Mouse (Mus musculus) layer of hippocampus, adult 2 months (tissue): ENCODE data around the gene Nckap5. TPM values are rescaled to one million over a fixed set of nuclear protein-coding genes. Genes with fewer than 3 reads are reported as not detected.
"Not testable (repeated sequence)": the region's sequence is repeated elsewhere in the genome, so short reads cannot be mapped to it uniquely, and the experiment has no call there.

Experiments
- DNase-seq, 2 experiments: peaks; one replicate each; pipeline ENCODE4 v3.0.0; 2022; ENCODE audit warnings: low spot score in 2 of 2
- H3K27ac ChIP-seq: fragments of 200-600 bp; 2 replicates; pipeline ENCODE4 v1.8.1; 2022
- H3K4me3 ChIP-seq: fragments of 200-600 bp; 2 replicates; pipeline ENCODE4 v1.8.1; 2022; ENCODE audit warnings: mild to moderate bottlenecking
- CTCF ChIP-seq: fragments of 200-600 bp; conservative IDR thresholded peaks from 2 replicates; pipeline ENCODE4 v1.8.1; 2022; ENCODE audit warnings: antibody characterized with exemption, mild to moderate bottlenecking, moderate library complexity
- total RNA-seq, 2 experiments: library from RNA; stranded (reverse); gene quantifications; 2 replicates each; pipeline ENCODE4 v1.2.3; 2021

Gene Nckap5
- total RNA-seq, 2 experiments from 2014 or later, result 10.5 to 11.8 TPM

GRCm38 (mm10) chr1:126051491-126051890, 779.1 kb downstream of the Nckap5 start:
- TF ChIP-seq CTCF, result no peak
- DNase-seq, result no peak
- no peak overlapping the region for H3K27ac ChIP-seq
- no peak overlapping the region for H3K4me3 ChIP-seq

GRCm38 (mm10) chr1:126042886-126043285, 787.7 kb downstream of the Nckap5 start:
- Histone ChIP-seq H3K4me3 (no peak overlapping the region), H3K27ac (no peak overlapping the region)
- TF ChIP-seq CTCF, result no peak
- DNase-seq, result no peak

- no peak for DNase-seq
- no peak for TF ChIP-seq CTCF
- Histone ChIP-seq H3K4me3 (no peak overlapping the region), H3K27ac (no peak overlapping the region)
Measured at GRCm38 (mm10) chr1:126027536-126027935, 803.1 kb downstream of the Nckap5 start.

GRCm38 (mm10) chr1:126024518-126024917, 806.1 kb downstream of the Nckap5 start:
- DNase-seq, result peak in 1 of 2 experiments; percentile 69

GRCm38 (mm10) chr1:126022959-126023358, 807.6 kb downstream of the Nckap5 start:
- no peak for DNase-seq
- Histone ChIP-seq H3K27ac (no peak overlapping the region), H3K4me3 (no peak overlapping the region)
- TF ChIP-seq CTCF, result no peak

More at GRCm38 (mm10) chr1:126024518-126024917, 806.1 kb downstream of the Nckap5 start:
- H3K4me3 ChIP-seq, result no peak overlapping the region
- peak overlapping the region; percentile 78 for H3K27ac ChIP-seq
- no peak for TF ChIP-seq CTCF

- not testable (repeated sequence) for H3K4me3 ChIP-seq, H3K27ac ChIP-seq, DNase-seq
Measured at GRCm38 (mm10) chr1:126018654-126019053, 811.9 kb downstream of the Nckap5 start.

- no peak for TF ChIP-seq CTCF
- no peak for DNase-seq
- Histone ChIP-seq H3K27ac (no peak overlapping the region), H3K4me3 (no peak overlapping the region)
Measured at GRCm38 (mm10) chr1:126011661-126012091, 818.9 kb downstream of the Nckap5 start.

- H3K27ac ChIP-seq, result no peak overlapping the region
- DNase-seq, result no peak
- H3K4me3 ChIP-seq, result no peak overlapping the region
- no peak for TF ChIP-seq CTCF
Measured at GRCm38 (mm10) chr1:126007571-126007970, 823.0 kb downstream of the Nckap5 start.

GRCm38 (mm10) chr1:126005672-126006071, 824.9 kb downstream of the Nckap5 start:
- no peak for DNase-seq
- no peak overlapping the region for H3K4me3 ChIP-seq
- no peak overlapping the region for H3K27ac ChIP-seq
- TF ChIP-seq CTCF, result no peak

GRCm38 (mm10) chr1:125996540-125996939, 834.1 kb downstream of the Nckap5 start:
- Histone ChIP-seq H3K27ac (peak overlapping the region; percentile 6; the same call in 1 of the 2 replicates), H3K4me3 (no peak overlapping the region)
- TF ChIP-seq CTCF, result no peak
- DNase-seq, result peak; percentile 13 to 34

- no peak for TF ChIP-seq CTCF
- DNase-seq, result peak; percentile 55 to 61
Measured at GRCm38 (mm10) chr1:125987803-125988202, 842.8 kb downstream of the Nckap5 start.

GRCm38 (mm10) chr1:125984570-125984969, 846.0 kb downstream of the Nckap5 start:
- DNase-seq, result no peak
- H3K27ac ChIP-seq, result no peak overlapping the region
- H3K4me3 ChIP-seq, result no peak overlapping the region
- TF ChIP-seq CTCF, result no peak

More at GRCm38 (mm10) chr1:125987803-125988202, 842.8 kb downstream of the Nckap5 start:
- H3K27ac ChIP-seq, result no peak overlapping the region
- H3K4me3 ChIP-seq, result no peak overlapping the region

GRCm38 (mm10) chr1:125974649-125975048, 856.0 kb downstream of the Nckap5 start:
- DNase-seq, result no peak
- Histone ChIP-seq H3K4me3 (no peak overlapping the region), H3K27ac (no peak overlapping the region)
- no peak for TF ChIP-seq CTCF

- Histone ChIP-seq H3K27ac (no peak overlapping the region), H3K4me3 (no peak overlapping the region)
- no peak for DNase-seq
- no peak for TF ChIP-seq CTCF
Measured at GRCm38 (mm10) chr1:125971933-125972332, 858.7 kb downstream of the Nckap5 start.

GRCm38 (mm10) chr1:125967671-125968070, 862.9 kb downstream of the Nckap5 start:
- Histone ChIP-seq H3K27ac (no peak overlapping the region), H3K4me3 (no peak overlapping the region)
- no peak for DNase-seq
- no peak for TF ChIP-seq CTCF
